Mouse (Mus musculus): ENCODE measurements around the gene Lactb. TPM values are rescaled to one million over a fixed set of nuclear protein-coding genes. Genes with fewer than 3 reads are reported as not detected.

Gene Lactb
- polyA plus RNA-seq, 1 experiment from 2014 or later = 12.4 TPM

DNA sequence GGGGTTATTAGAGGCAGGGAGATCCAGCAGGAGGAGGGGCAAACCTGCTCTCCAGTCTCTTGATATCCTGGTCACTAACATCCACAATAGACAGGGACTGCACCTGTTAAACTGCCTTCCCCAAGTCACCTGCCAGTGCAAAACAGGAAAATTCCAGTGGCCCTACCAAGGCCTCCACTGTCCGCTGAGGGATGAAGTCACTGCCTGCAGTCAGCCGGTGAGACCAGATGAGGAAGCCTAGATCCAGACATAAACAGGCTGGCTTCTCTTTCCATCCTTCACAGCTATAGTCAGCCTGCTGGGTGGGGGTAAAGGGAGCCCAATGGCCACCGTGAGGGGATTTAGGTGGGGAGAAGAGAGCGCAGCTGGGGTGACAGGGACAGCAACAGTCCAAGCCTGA is 28.4 kb upstream of the Lactb start:
- no peak overlapping the region for H3K9ac ChIP-seq (replicated peaks; ENCODE audit: low read depth, low read length)
- H3K4me1 ChIP-seq (ENCODE audit: control insufficient read depth, insufficient read depth, low read length) = peaks cover 10% of the 10 kb centered on the region
- no peaks in the 10 kb centered on the region for H3K9me3 ChIP-seq (ENCODE audit: control insufficient read depth, low read depth, low read length)
- H3K4me3 ChIP-seq (ENCODE audit: low read depth, low read length) = no peak overlapping the region
- H3K27ac ChIP-seq (ENCODE audit: low read length) = no peak overlapping the region
- 45% methylated on average over 4 of the region's 4 CpGs for WGBS
- no peak for ATAC-seq (ENCODE audit: insufficient number of reproducible peaks, insufficient read depth, low FRiP score, low read depth)
- no peaks in the 10 kb centered on the region for H3K36me3 ChIP-seq (ENCODE audit: control insufficient read depth, insufficient read depth, low read length)
- no peak overlapping the region for H3K4me2 ChIP-seq (replicated peaks; ENCODE audit: low read depth, low read length)
- no peaks in the 10 kb centered on the region for H3K27me3 ChIP-seq (ENCODE audit: control insufficient read depth, insufficient read depth, low read length)

- no peak for ATAC-seq (ENCODE audit: insufficient number of reproducible peaks, insufficient read depth, low FRiP score, low read depth)
- H3K36me3 ChIP-seq (ENCODE audit: control insufficient read depth, insufficient read depth, low read length) = no peaks in the 10 kb centered on the region
- no peak overlapping the region for H3K4me2 ChIP-seq (replicated peaks; ENCODE audit: low read depth, low read length)
- H3K27me3 ChIP-seq (ENCODE audit: control insufficient read depth, insufficient read depth, low read length) = no peaks in the 10 kb centered on the region
- H3K9ac ChIP-seq (replicated peaks; ENCODE audit: low read depth, low read length) = no peak overlapping the region
- H3K27ac ChIP-seq (ENCODE audit: low read length) = no peak overlapping the region
- no peak overlapping the region for H3K4me3 ChIP-seq (ENCODE audit: low read depth, low read length)
- peaks cover 9% of the 10 kb centered on the region; the same call in 1 of the 2 replicates for H3K4me1 ChIP-seq (ENCODE audit: control insufficient read depth, insufficient read depth, low read length)
- no peaks in the 10 kb centered on the region for H3K9me3 ChIP-seq (ENCODE audit: control insufficient read depth, low read depth, low read length)
- 24% methylated on average over 4 of the region's 4 CpGs for WGBS
Measured at GRCm38 (mm10) chr9:67003156-67003555, 27.9 kb upstream of the Lactb start.

DNA sequence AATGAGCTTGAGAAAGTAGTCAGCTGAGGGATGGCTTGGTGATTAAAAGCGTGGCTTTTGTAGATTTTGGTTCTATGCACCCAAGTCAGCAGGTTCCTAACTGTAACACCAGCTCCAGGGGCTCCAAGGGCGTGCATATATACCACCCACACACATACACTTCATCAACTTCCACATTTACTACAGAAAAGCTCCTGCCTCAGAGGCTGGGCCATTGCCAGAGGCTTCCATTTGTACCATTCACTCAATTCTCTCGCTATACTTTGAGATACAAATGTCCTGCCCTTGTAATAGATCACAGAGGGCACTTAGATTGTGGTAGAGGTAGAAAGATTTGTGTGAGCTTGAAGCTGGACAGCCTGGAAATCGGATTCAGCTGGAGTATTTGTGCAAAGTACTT is 26.2 kb upstream of the Lactb start:
- no peaks in the 10 kb centered on the region for H3K36me3 ChIP-seq (ENCODE audit: control insufficient read depth, insufficient read depth, low read length)
- no peak overlapping the region for H3K4me2 ChIP-seq (replicated peaks; ENCODE audit: low read depth, low read length)
- no peaks in the 10 kb centered on the region for H3K27me3 ChIP-seq (ENCODE audit: control insufficient read depth, insufficient read depth, low read length)
- 66% methylated on average over 4 of the region's 4 CpGs for WGBS
- no peak for ATAC-seq (ENCODE audit: insufficient number of reproducible peaks, insufficient read depth, low FRiP score, low read depth)
- H3K27ac ChIP-seq (ENCODE audit: low read length) = no peak overlapping the region
- no peak overlapping the region for H3K9ac ChIP-seq (replicated peaks; ENCODE audit: low read depth, low read length)
- peaks cover 8% of the 10 kb centered on the region; the same call in 1 of the 2 replicates for H3K4me1 ChIP-seq (ENCODE audit: control insufficient read depth, insufficient read depth, low read length)
- no peaks in the 10 kb centered on the region for H3K9me3 ChIP-seq (ENCODE audit: control insufficient read depth, low read depth, low read length)
- no peak overlapping the region for H3K4me3 ChIP-seq (ENCODE audit: low read depth, low read length)

DNA sequence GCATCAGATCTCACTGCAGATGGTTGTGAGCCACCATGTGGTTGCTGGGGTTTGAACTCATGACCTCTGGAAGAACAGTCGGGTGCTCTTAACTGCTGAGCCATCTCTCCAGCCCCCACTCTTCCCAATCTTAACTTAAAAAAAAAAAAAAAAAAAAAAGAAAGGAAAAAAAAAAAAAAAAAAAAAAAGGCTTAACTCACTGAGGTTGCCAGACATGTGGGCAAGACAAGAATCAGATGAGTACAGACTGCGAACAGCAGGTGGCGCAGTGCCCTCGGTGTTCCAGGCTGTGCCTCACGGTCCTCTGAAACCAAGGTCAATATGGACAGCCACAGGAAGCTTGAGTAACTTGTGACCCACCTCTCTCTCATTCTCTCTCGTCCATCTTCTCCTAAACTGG is 25.8 kb upstream of the Lactb start:
- H3K27me3 ChIP-seq (ENCODE audit: control insufficient read depth, insufficient read depth, low read length) = no peaks in the 10 kb centered on the region
- WGBS = 4% methylated on average over 6 of the region's 6 CpGs
- no peaks in the 10 kb centered on the region for H3K36me3 ChIP-seq (ENCODE audit: control insufficient read depth, insufficient read depth, low read length)
- H3K4me1 ChIP-seq (ENCODE audit: control insufficient read depth, insufficient read depth, low read length) = peaks cover 5% of the 10 kb centered on the region; the same call in 1 of the 2 replicates
- H3K27ac ChIP-seq (ENCODE audit: low read length) = no peak overlapping the region
- no peak overlapping the region for H3K4me3 ChIP-seq (ENCODE audit: low read depth, low read length)
- H3K4me2 ChIP-seq (replicated peaks; ENCODE audit: low read depth, low read length) = no peak overlapping the region
- no peak overlapping the region for H3K9ac ChIP-seq (replicated peaks; ENCODE audit: low read depth, low read length)
- peak; percentile 53; the same call in 1 of the 2 replicates for ATAC-seq (ENCODE audit: insufficient number of reproducible peaks, insufficient read depth, low FRiP score, low read depth)
- no peaks in the 10 kb centered on the region for H3K9me3 ChIP-seq (ENCODE audit: control insufficient read depth, low read depth, low read length)

DNA sequence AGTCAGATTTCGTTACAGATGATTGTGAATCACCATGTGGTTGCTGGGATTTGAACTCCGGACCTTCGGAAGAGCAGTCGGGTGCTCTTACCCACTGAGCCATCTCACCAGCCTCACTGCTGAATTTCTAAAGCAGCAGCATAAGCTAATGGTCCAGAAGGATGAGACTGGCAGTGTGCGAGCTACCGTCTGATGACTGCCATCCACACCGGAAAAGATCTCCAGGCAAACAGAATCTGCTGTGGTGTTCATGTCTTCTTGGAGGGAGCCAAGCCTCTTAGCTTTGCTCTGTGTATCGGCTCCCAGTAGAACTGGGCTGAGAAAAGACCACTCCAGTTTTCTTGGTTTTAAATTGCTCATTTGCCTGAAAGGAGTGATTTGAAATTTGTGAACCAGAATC is 24.4 kb upstream of the Lactb start:
- Histone ChIP-seq H3K27ac (ENCODE audit: low read length) (no peak overlapping the region), H3K9me3 (ENCODE audit: control insufficient read depth, low read depth, low read length) (no peaks in the 10 kb centered on the region), H3K4me1 (ENCODE audit: control insufficient read depth, insufficient read depth, low read length) (no peaks in the 10 kb centered on the region), H3K4me2 (replicated peaks; ENCODE audit: low read depth, low read length) (no peak overlapping the region), H3K27me3 (ENCODE audit: control insufficient read depth, insufficient read depth, low read length) (no peaks in the 10 kb centered on the region), H3K9ac (replicated peaks; ENCODE audit: low read depth, low read length) (no peak overlapping the region), H3K4me3 (ENCODE audit: low read depth, low read length) (no peak overlapping the region), H3K36me3 (ENCODE audit: control insufficient read depth, insufficient read depth, low read length) (no peaks in the 10 kb centered on the region)
- WGBS = 88% methylated on average over 8 of the region's 8 CpGs
- ATAC-seq (ENCODE audit: insufficient number of reproducible peaks, insufficient read depth, low FRiP score, low read depth) = no peak

DNA sequence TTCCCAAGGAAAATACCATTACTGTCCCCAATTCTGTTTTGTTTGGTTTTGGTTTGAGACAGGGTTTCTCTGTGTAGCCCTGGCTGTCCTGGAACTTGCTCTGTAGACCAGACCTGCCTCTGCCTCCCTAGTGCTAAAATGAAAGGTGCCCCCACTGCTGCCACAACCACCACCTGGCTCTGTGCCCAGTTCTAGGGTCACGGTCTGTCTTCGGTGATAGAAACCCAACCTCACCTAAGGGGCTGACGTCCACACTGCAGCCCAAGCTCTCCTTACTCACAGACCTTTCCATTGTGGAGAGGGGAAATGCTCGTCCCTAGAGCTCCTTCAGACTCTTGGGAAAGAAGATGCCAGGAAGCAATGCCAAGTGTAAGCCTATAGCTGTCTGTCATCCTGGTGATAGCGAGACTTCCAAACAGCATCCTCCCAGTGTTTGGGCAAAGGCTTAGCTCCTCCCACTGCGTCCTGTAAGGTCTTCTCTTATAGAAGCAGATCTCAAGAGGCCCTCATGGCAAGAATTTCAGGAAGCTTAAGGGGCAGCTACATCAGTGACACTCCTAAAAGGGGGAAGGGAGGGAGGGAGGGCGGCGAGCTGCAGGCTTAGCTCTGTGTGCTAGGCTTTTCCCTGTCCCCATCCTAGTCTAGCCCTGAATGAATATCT is 16.6 kb upstream of the Lactb start:
- Histone ChIP-seq H3K27ac (ENCODE audit: low read length) (no peak overlapping the region), H3K27me3 (ENCODE audit: control insufficient read depth, insufficient read depth, low read length) (no peaks in the 10 kb centered on the region), H3K36me3 (ENCODE audit: control insufficient read depth, insufficient read depth, low read length) (no peaks in the 10 kb centered on the region), H3K4me2 (replicated peaks; ENCODE audit: low read depth, low read length) (no peak overlapping the region), H3K4me1 (ENCODE audit: control insufficient read depth, insufficient read depth, low read length) (peaks cover 28% of the 10 kb centered on the region), H3K4me3 (ENCODE audit: low read depth, low read length) (no peak overlapping the region), H3K9me3 (ENCODE audit: control insufficient read depth, low read depth, low read length) (no peaks in the 10 kb centered on the region), H3K9ac (replicated peaks; ENCODE audit: low read depth, low read length) (no peak overlapping the region)
- no peak for ATAC-seq (ENCODE audit: insufficient number of reproducible peaks, insufficient read depth, low FRiP score, low read depth)
- WGBS = 75% methylated on average over 8 of the region's 8 CpGs

DNA sequence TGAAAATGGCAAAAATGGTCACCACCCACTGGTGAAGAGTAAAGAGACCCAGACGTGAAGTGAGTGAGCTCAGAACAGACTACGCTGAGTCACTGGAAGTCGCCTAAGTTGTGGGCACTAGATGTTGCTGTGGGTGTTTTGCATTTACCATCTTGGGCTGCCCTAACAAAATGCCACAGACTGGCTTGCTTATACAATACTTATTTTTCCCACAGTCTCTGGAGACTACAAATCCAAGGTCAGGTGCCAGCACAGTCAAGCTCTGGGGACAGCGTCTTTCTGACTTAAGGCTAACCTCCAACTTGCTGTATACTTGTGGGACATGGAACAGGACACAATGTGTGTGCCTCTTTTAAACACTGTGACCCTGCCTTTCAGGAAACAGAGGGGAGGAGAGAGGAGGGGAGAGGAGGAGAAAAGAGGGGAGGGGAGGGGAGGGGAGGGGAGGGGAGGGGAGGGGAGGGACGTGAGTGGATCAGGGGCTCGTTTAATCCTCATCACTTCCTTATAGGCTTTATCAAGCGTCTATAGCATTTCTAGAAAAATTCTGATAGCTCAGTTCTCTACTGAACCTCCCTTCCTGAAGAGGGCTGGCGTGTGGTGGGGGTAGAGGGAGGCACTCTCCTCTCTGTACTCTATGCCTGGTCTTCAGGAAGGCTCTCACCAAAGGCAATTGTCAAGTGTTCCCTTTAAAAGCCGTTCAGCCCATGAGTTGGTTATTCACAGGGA is 15.9 kb upstream of the Lactb start:
- Histone ChIP-seq H3K27ac (ENCODE audit: low read length) (no peak overlapping the region), H3K4me3 (ENCODE audit: low read depth, low read length) (no peak overlapping the region), H3K9me3 (ENCODE audit: control insufficient read depth, low read depth, low read length) (no peaks in the 10 kb centered on the region), H3K36me3 (ENCODE audit: control insufficient read depth, insufficient read depth, low read length) (no peaks in the 10 kb centered on the region), H3K4me1 (ENCODE audit: control insufficient read depth, insufficient read depth, low read length) (peaks cover 28% of the 10 kb centered on the region), H3K4me2 (replicated peaks; ENCODE audit: low read depth, low read length) (no peak overlapping the region), H3K9ac (replicated peaks; ENCODE audit: low read depth, low read length) (no peak overlapping the region), H3K27me3 (ENCODE audit: control insufficient read depth, insufficient read depth, low read length) (no peaks in the 10 kb centered on the region)
- 63% methylated on average over 9 of the region's 9 CpGs for WGBS
- no peak for ATAC-seq (ENCODE audit: insufficient number of reproducible peaks, insufficient read depth, low FRiP score, low read depth)

DNA sequence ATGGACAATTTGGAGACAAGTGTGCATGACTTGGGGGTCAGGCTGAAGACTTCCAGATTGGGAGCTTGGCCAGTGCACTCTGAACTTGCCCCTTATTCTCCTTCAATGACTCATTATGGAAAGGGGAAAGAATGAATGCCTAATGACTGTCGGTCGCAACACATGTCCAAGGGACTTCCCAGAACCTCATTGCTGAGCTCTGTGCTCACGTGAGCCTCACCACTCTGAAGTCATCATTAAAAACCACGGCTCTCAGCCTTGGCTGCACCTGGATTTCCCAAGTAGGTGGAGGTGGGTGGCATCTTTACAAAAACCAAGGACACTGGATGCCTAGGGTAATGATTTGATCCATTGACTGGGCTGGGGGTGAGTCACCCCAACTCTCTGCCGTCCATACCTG is 14.8 kb upstream of the Lactb start:
- no peak overlapping the region for H3K4me3 ChIP-seq (ENCODE audit: low read depth, low read length)
- H3K4me2 ChIP-seq (replicated peaks; ENCODE audit: low read depth, low read length) = no peak overlapping the region
- no peak overlapping the region for H3K9ac ChIP-seq (replicated peaks; ENCODE audit: low read depth, low read length)
- H3K9me3 ChIP-seq (ENCODE audit: control insufficient read depth, low read depth, low read length) = no peaks in the 10 kb centered on the region
- H3K4me1 ChIP-seq (ENCODE audit: control insufficient read depth, insufficient read depth, low read length) = peaks cover 28% of the 10 kb centered on the region
- H3K27me3 ChIP-seq (ENCODE audit: control insufficient read depth, insufficient read depth, low read length) = no peaks in the 10 kb centered on the region
- no peak for ATAC-seq (ENCODE audit: insufficient number of reproducible peaks, insufficient read depth, low FRiP score, low read depth)
- 84% methylated on average over 5 of the region's 5 CpGs for WGBS
- peak overlapping the region; percentile 96; the same call in 1 of the 2 replicates for H3K27ac ChIP-seq (ENCODE audit: low read length)
- H3K36me3 ChIP-seq (ENCODE audit: control insufficient read depth, insufficient read depth, low read length) = no peaks in the 10 kb centered on the region
